Mouse (Mus musculus) 3134 (cell line): ENCODE results near the gene Hist1h1a.
"Not testable (repeated sequence)": the region's sequence is repeated elsewhere in the genome, so short reads cannot be mapped to it uniquely, and the experiment has no call there.

ENCODE experiments used
- DNase-seq: peaks from one replicate; pipeline ENCODE4 v3.0.0-alpha.2; 2011; ENCODE audit warnings: low spot score; ENCODE audit not compliant: insufficient read length; ENCODE audit errors: extremely low read depth

Gene Hist1h1a

GRCm38 (mm10) chr13:23759251-23759771 lies 4.2 kb upstream of the Hist1h1a start:
- no peak for DNase-seq

GRCm38 (mm10) chr13:23759916-23760239 lies 3.6 kb upstream of the Hist1h1a start:
- DNase-seq = peak; percentile 20

GRCm38 (mm10) chr13:23760240-23760971 lies 3.1 kb upstream of the Hist1h1a start:
- peak; percentile 70 for DNase-seq

- peak; percentile 97 for DNase-seq
Measured at GRCm38 (mm10) chr13:23760972-23761864, 2.2 kb upstream of the Hist1h1a start, which contains the start of gene Hist1h4a. Gene Hist1h4a (minus strand): TSS chr13:23761230.

GRCm38 (mm10) chr13:23761871-23762821 lies 1.3 kb upstream of the Hist1h1a start, which contains the start of gene Hist1h3a:
Gene Hist1h3a (minus strand): TSS chr13:23762386.
- peak; percentile 87 for DNase-seq

GRCm38 (mm10) chr13:23763242-23763585 lies 252 bp upstream of the Hist1h1a start:
- DNase-seq = no peak

GRCm38 (mm10) chr13:23764324-23765171 lies 1.1 kb downstream of the Hist1h1a start:
- peak; percentile 39 for DNase-seq

- no peak for DNase-seq
Measured at GRCm38 (mm10) chr13:23765172-23765513, 1.7 kb downstream of the Hist1h1a start.

GRCm38 (mm10) chr13:23766772-23767171 lies 3.3 kb downstream of the Hist1h1a start:
- no peak for DNase-seq

GRCm38 (mm10) chr13:23768834-23769397 lies 5.5 kb downstream of the Hist1h1a start:
- no peak for DNase-seq

- not testable (repeated sequence) for DNase-seq
Measured at GRCm38 (mm10) chr13:23769613-23770012, 6.1 kb downstream of the Hist1h1a start, which contains the start of gene Trim38. Gene Trim38 (plus strand): TSS chr13:23769913.

- DNase-seq = no peak
Measured at GRCm38 (mm10) chr13:23772561-23773313, 9.3 kb downstream of the Hist1h1a start.

GRCm38 (mm10) chr13:23778339-23778738 lies 14.9 kb downstream of the Hist1h1a start:
- DNase-seq = no peak

GRCm38 (mm10) chr13:23779025-23779424 lies 15.6 kb downstream of the Hist1h1a start:
- no peak for DNase-seq

- no peak for DNase-seq
Measured at GRCm38 (mm10) chr13:23792520-23792919, 29.1 kb downstream of the Hist1h1a start.

GRCm38 (mm10) chr13:23799405-23799804 lies 35.9 kb downstream of the Hist1h1a start:
- no peak for DNase-seq

GRCm38 (mm10) chr13:23804532-23804931 lies 41.1 kb downstream of the Hist1h1a start:
- DNase-seq = no peak

GRCm38 (mm10) chr13:23806422-23807052 lies 43.1 kb downstream of the Hist1h1a start, which contains the start of gene Slc17a2:
Gene Slc17a2 (plus strand): TSS chr13:23806993.
- DNase-seq = no peak
